Mouse (Mus musculus) 3134 (cell line): ENCODE data around the gene Cysltr2.

ENCODE experiments used
- DNase-seq: peaks from one replicate; pipeline ENCODE4 v3.0.0-alpha.2; 2011; ENCODE audit warnings: low spot score; ENCODE audit not compliant: insufficient read length; ENCODE audit errors: extremely low read depth

The Cysltr2 gene

DNA sequence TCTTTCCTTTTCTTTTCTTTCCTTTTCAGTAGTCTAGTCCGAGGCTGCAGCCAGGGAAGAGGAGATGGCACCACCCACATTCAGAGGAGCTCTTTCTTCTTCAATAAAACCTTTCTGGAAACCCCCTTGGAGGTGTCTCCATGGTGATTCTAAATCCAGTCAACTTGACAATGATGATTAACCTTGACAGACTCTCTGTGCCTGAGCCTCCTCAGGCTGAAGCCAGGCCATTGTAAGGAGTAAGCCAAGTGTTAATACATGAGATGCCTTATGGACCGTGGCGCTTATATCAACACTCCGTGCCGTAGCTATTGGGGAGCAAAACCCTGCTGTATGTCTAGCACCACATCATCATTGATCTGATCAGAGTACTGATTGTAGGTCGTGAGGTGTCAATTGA lies 50.8 kb downstream of the Cysltr2 start:
- DNase-seq = no peak

DNA sequence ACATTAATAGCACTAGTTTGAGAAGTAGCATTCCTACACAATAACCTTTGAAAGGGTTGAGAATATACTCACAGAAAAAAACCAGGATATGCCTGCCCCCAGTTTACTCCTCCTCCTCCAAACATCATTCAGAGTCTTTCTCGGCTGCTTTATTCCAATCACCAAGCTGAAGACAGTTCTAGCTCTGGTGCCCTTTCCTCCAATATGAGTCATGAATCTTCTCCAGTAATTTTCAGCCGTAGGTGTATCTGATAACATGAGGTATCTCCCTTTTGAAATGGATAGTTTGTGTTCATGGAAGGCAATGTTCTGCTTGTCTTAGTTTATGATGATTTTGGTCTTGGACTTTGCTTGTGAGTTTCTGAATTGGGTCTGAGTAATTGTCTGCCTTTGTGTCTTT lies 62.9 kb downstream of the Cysltr2 start:
- no peak for DNase-seq

DNA sequence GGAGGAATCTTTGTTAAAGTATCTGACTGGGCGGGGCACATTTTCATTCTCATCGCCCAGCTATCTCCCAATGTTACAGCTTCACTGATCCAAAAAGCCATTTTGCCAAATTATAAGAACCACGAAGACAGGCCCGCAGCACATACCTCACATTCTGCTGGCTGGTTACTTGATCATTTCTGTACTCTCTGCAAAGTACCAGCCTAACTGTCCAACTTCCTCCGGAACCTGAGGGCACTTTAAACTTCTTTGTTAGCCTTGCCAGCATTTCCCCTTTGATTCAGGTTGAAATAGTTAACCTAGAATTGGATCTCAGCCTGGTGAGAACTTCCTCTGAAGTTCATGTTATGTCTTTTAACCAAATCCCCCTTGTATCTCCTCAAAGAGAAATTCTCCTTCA lies 63.8 kb downstream of the Cysltr2 start:
- DNase-seq = no peak

DNA sequence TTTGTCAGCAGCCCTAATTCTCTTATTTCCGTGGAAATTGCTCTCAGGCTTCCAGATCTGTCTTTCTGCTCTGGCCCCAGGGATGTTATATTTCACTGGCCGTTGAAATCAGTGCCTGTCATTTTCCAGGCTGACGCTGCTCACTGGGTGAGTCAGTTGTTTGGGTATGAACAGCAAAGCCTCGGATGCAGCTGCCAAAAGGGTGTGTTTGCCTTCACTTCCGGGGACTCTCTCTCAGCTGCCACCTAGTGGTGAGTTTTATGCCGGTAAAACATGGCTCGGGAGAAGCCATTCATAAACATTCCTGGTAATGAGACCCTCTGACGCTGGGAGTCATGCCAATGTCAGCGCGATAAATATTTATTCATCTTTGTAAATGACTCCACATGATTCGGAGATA lies 65.5 kb downstream of the Cysltr2 start:
- peak; percentile 64 for DNase-seq

DNA sequence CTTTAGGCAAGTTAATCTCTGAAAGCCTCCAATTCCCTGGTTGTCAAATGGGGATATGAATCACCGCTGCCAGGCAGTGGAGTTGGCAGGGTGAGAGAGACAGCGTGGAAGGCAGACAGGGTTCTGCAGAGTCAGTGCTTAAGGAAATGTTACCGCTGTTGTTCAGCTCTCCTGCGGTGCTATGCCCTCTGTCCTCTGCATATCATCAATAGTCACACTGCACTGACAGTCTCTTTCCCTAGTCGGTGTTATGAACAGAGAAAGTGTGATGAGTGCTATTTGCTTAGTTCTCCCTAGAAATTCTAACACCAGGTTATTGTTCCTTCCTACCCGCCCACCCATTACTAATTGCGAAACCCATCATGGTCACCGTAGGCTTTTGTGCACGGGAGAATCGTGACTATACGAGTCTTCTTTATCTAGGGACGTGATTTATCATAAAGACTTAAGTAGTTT lies 65.9 kb downstream of the Cysltr2 start:
- DNase-seq = peak; percentile 59

DNA sequence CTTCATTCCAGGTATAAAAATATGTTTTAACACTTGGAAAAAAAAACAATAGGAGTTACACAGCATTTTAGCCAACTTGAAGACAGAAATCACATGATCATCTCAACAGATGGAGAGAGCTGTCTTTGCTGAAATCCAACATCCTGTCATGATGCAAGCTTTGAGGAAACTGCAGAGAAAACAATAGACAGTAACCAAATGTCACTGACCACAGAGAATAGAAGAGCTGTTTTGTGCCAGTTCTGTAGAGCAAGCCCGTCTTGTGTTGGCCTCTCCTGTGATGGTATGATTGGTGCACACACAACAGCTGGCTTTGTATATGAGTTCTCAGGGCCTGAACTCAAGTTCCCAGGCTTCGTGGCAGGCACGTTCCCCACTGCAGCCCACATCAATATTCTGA lies 68.2 kb downstream of the Cysltr2 start:
- no peak for DNase-seq

DNA sequence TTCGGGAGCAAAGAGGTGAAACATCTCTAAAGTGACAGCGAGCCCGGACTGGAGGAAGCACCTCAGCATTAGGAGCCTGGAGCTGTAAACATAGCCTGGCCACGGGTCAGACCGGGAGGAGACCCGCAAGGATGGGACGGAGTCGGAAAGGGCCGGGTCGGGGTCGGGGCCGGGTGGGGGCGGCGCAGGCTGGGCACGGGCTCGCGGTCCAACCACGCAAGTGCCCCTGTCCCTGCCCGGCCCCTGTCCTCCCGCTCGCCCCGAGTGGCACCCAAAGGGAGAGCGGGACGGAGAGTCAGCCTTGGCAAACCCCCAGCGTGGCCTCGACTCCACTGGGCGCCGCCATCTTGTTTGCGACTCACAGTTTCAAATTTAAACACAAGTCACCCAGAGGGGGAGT lies 68.8 kb downstream of the Cysltr2 start:
- DNase-seq = no peak

DNA sequence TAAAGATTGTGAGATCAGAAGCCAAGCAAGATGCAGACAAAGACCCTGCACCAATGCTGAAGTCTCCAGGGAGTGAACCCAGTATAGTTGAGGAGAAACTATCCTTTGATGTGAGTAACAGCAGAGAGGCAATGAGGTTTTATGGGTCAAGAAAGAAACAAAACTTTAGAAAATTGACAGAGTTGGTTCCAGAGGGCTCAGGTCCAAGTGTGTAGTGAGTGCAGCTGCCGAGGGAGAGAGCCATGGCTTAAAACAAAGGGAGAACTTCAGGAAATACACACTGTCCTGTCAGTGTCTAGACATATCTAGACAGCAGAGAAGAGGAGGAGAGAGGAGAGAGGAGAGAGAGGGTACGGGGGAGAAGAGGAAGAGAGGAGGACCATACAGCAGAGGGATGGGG lies 72.8 kb downstream of the Cysltr2 start:
- no peak for DNase-seq
